In genomic region chr15:6299554-6299953, GRCm38 (mm10) we compare ENCODE assay signal across 9 mouse cellular contexts. TPM values are rescaled to one million over a fixed set of nuclear protein-coding genes. Genes with fewer than 3 reads are reported as not detected.
DNase-seq lines count a peak whose midpoint lies in the region; ATAC-seq and TF ChIP-seq lines count a peak whose summit lies in the region.
"Had no signal": no experiment of that assay in that cellular context is flagged by ENCODE, and none has a peak within 500 bp of the region (broad histone marks: within the 10 kb centered on the region; RNA-seq: fewer than 3 reads in every experiment).

Gene Dab2 (plus strand): TSS chr15:6299788.

- H3K36me3 ChIP-seq in kidney, embryonic 14.5 days (ENCODE audit: control insufficient read depth, insufficient read depth, low read length): no peaks in the 10 kb centered on the region
- H3K36me3 ChIP-seq in neural tube, embryonic 13.5 days: no peaks in the 10 kb centered on the region

- H3K9ac ChIP-seq in kidney, embryonic 14.5 days (ENCODE audit: low read depth, low read length): no peak within 1 kb of the TSS
- H3K9ac ChIP-seq in neural tube, embryonic 13.5 days: no peak within 1 kb of the TSS

- no peak for TF ChIP-seq CTCF in gastrocnemius, adult 2 months (IDR thresholded peaks at IDR 0.05)

- H3K27ac ChIP-seq in gastrocnemius, adult 2 months: no peak within 1 kb of the TSS
- H3K27ac ChIP-seq in kidney, embryonic 14.5 days (ENCODE audit: low read depth, low read length): no peak within 1 kb of the TSS
- no peak within 1 kb of the TSS for H3K27ac ChIP-seq in neural tube, embryonic 13.5 days (replicated peaks)

- no peaks in the 10 kb centered on the region for H3K4me1 ChIP-seq in kidney, embryonic 14.5 days (ENCODE audit: control insufficient read depth, insufficient read depth, low read length)
- no peaks in the 10 kb centered on the region for H3K4me1 ChIP-seq in neural tube, embryonic 13.5 days (replicated peaks)

- H3K27me3 ChIP-seq in kidney, embryonic 14.5 days (ENCODE audit: control insufficient read depth, insufficient read depth, low read length): no peaks in the 10 kb centered on the region
- no peaks in the 10 kb centered on the region for H3K27me3 ChIP-seq in neural tube, embryonic 13.5 days

- H3K4me2 ChIP-seq in kidney, embryonic 14.5 days (replicated peaks; ENCODE audit: low read depth, low read length): no peak within 1 kb of the TSS
- no peak within 1 kb of the TSS for H3K4me2 ChIP-seq in neural tube, embryonic 13.5 days

- ATAC-seq in kidney, embryonic 14.5 days (ENCODE audit: low FRiP score, low TSS enrichment): no peak
- no peak for ATAC-seq in neural tube, embryonic 13.5 days (ENCODE audit: low read depth)

- no peaks in the 10 kb centered on the region for H3K9me3 ChIP-seq in kidney, embryonic 14.5 days (ENCODE audit: control insufficient read depth, low read length)
- H3K9me3 ChIP-seq in neural tube, embryonic 13.5 days: no peaks in the 10 kb centered on the region

- 74% methylated on average over 3 of the region's 3 CpGs for WGBS in kidney, embryonic 14.5 days
- WGBS in neural tube, embryonic 13.5 days: 83% methylated on average over 3 of the region's 3 CpGs

- DNase-seq in gastrocnemius, adult 2 months: no peak
- no peak for DNase-seq in gastrocnemius, adult 18-20 months (ENCODE audit: low spot score)
- no peak for DNase-seq in adrenal gland, postnatal 14 days
- DNase-seq in heart, adult 8-10 months (ENCODE audit: low spot score): no peak
- no peak for DNase-seq in retina, embryonic 14.5 days (ENCODE audit: low spot score)
- DNase-seq in embryo, embryonic 11 days: no peak

- intact Hi-C loops in gastrocnemius, adult 2 months (cut with DNase I): no loop called here

- no peak within 1 kb of the TSS for H3K4me3 ChIP-seq in gastrocnemius, adult 2 months
- no peak within 1 kb of the TSS for H3K4me3 ChIP-seq in kidney, embryonic 14.5 days (ENCODE audit: low read length)
- no peak within 1 kb of the TSS for H3K4me3 ChIP-seq in neural tube, embryonic 13.5 days
- H3K4me3 ChIP-seq: erythroblast, embryonic 14.5 days had no signal

RNA-seq across cellular contexts. Expression of gene Dab2, which starts in this region (rescaled TPM):
- total RNA-seq in gastrocnemius, adult 2 months (2021): 10 to 100 TPM; 10.5 to 11.0 TPM
- total RNA-seq in gastrocnemius, adult 18-20 months (2021): 10 to 100 TPM in 1 of 2 experiments, 1 to 10 TPM in 1; 4.9 to 11.5 TPM
- 421 TPM in 2 replicates for total RNA-seq in adrenal gland, postnatal 14 days (2021)
- 10 to 100 TPM; 18.9 to 27.1 (median 22.0) TPM for total RNA-seq in heart, adult 8-10 months (2022)
- 35.0 and 64.2 TPM in 2 replicates for polyA plus RNA-seq in kidney, embryonic 14.5 days (2014; fragmentation: Nextera tagmentation; extraction: Ambion mirVana)
- 30.8 and 37.9 TPM in 2 replicates for polyA plus RNA-seq in neural tube, embryonic 13.5 days (2015; fragmentation: Nextera tagmentation; extraction: Ambion mirVana)
- polyA plus RNA-seq: erythroblast, embryonic 14.5 days had no signal

Comparison
In these comparisons a context has a peak if more than half of its experiments do, and no peak if none do; other contexts are left out.
1. RNA of gene Dab2 (total RNA-seq): 421 TPM in adrenal gland, postnatal 14 days; 18.9 to 27.1 TPM in heart, adult 8-10 months, 4.9 to 11.5 TPM in gastrocnemius, adult 18-20 months and 10.5 to 11.0 TPM in gastrocnemius, adult 2 months; every median in the first group is over 10 times any median in the second.